Mouse (Mus musculus): ENCODE data around the gene Fam189a2.

The Fam189a2 gene

GRCm38 (mm10) chr19:23941422-23941949 is 89.3 kb downstream of the Fam189a2 start:
- DNase-seq (ENCODE audit: low read depth, low spot score) = no peak

GRCm38 (mm10) chr19:23930826-23931225 is 100.0 kb downstream of the Fam189a2 start:
- no peak for DNase-seq (ENCODE audit: low read depth, low spot score)

GRCm38 (mm10) chr19:23925541-23925940 is 105.3 kb downstream of the Fam189a2 start:
- DNase-seq (ENCODE audit: low read depth, low spot score) = no peak

- DNase-seq (ENCODE audit: low read depth, low spot score) = no peak
Observed at GRCm38 (mm10) chr19:23924791-23925190, 106.0 kb downstream of the Fam189a2 start.

- DNase-seq (ENCODE audit: low read depth, low spot score) = no peak
Observed at GRCm38 (mm10) chr19:23924057-23924456, 106.8 kb downstream of the Fam189a2 start.
